Mouse (Mus musculus) ES-Bruce4 (cell line): ENCODE data around the gene Asic4.

ENCODE experiments used
- CTCF ChIP-seq: IDR thresholded peaks from one replicate; pipeline ENCODE4 v1.8.1; 2011; ENCODE audit warnings: low read depth, low read length
- POLR2A ChIP-seq: IDR thresholded peaks from one replicate; pipeline ENCODE4 v1.8.1; 2011; ENCODE audit warnings: low read length; ENCODE audit not compliant: insufficient read depth

DNA sequence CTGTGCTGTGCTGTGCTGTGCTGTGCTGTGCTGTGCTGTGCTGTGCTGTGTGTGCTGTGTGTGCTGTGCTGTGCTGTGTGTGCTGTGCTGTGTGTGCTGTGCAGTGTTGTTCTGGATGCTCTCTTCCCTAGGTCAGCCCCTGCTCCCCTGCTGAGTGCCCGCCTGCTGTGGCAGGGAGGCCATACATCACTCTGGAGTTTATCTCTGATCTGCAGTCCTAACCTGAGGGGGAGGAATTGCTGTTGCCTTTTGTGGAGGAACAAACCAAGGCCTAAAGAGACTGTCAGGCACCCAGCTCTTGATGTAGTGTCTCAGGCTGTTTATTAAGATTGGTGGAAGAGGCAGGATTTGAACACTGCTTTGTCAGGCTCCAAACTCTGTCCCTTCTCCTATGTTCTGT lies 12.4 kb downstream of the Asic4 start:
- TF ChIP-seq POLR2A (no peak), CTCF (no peak)
